ENCODE assay signal across 9 mouse cellular contexts in genomic region chr8:70493692-70494415, GRCm38 (mm10). TPM values are rescaled to one million over a fixed set of nuclear protein-coding genes. Genes with fewer than 3 reads are reported as not detected.
DNase-seq lines count a peak whose midpoint lies in the region; ATAC-seq and TF ChIP-seq lines count a peak whose summit lies in the region.
"Had no signal": no experiment of that assay in that cellular context is flagged by ENCODE, and none has a peak within 500 bp of the region (broad histone marks: within the 10 kb centered on the region; RNA-seq: fewer than 3 reads in every experiment).

No protein-coding gene starts in this region.

- peak overlapping the region; percentile 49 for H3K4me3 ChIP-seq in heart, embryonic 15.5 days
- peak overlapping the region; percentile 30 for H3K4me3 ChIP-seq in hindbrain, embryonic 14.5 days (replicated peaks; ENCODE audit: low read length)
- peak overlapping the region; percentile 38 for H3K4me3 ChIP-seq in midbrain, embryonic 16.5 days (ENCODE audit: low read depth, low read length)

- no peak overlapping the region for H3K27ac ChIP-seq in heart, embryonic 15.5 days
- no peak overlapping the region for H3K27ac ChIP-seq in hindbrain, embryonic 14.5 days
- no peak overlapping the region for H3K27ac ChIP-seq in midbrain, embryonic 16.5 days (ENCODE audit: low read length)

- H3K4me1 ChIP-seq in heart, embryonic 15.5 days (replicated peaks): peaks cover 42% of the 10 kb centered on the region
- peaks cover 23% of the 10 kb centered on the region for H3K4me1 ChIP-seq in hindbrain, embryonic 14.5 days (replicated peaks; ENCODE audit: control insufficient read depth, insufficient read depth, low read length)
- peaks cover 26% of the 10 kb centered on the region for H3K4me1 ChIP-seq in midbrain, embryonic 16.5 days (ENCODE audit: control insufficient read depth, insufficient read depth, low read length)

- H3K4me2 ChIP-seq in heart, embryonic 15.5 days: peak overlapping the region; percentile 80
- H3K4me2 ChIP-seq in hindbrain, embryonic 14.5 days (replicated peaks): peak overlapping the region; percentile 52
- peak overlapping the region; percentile 62 for H3K4me2 ChIP-seq in midbrain, embryonic 16.5 days (ENCODE audit: low read length)

- CTCF ChIA-PET in Patski (lab: Charles Lee): interaction anchor here (2.6 kb wide), 1 partner anchor 11 kb away, joined by 7 read pairs; no protein-coding TSS in a partner anchor

- POLR2A ChIA-PET in Patski (lab: Charles Lee): interaction anchor here (0.5 kb wide), 1 partner anchor 245 kb away, joined by 3 read pairs; no protein-coding TSS in a partner anchor

- H3K9me3 ChIP-seq in heart, embryonic 15.5 days (replicated peaks): no peaks in the 10 kb centered on the region
- H3K9me3 ChIP-seq in hindbrain, embryonic 14.5 days (ENCODE audit: control insufficient read depth, low read length): no peaks in the 10 kb centered on the region
- no peaks in the 10 kb centered on the region for H3K9me3 ChIP-seq in midbrain, embryonic 16.5 days (replicated peaks; ENCODE audit: control insufficient read depth, low read length, poor library complexity, severe bottlenecking)

- ATAC-seq in heart, embryonic 15.5 days (replicated peaks; ENCODE audit: insufficient number of reproducible peaks, insufficient read depth, low FRiP score, low read depth): no peak
- peak; percentile 19 for ATAC-seq in Patski
- ATAC-seq in hindbrain, embryonic 14.5 days (ENCODE audit: low FRiP score): no peak
- no peak for ATAC-seq in midbrain, embryonic 16.5 days

- WGBS in heart, embryonic 15.5 days: 3% methylated on average over 47 of the region's 47 CpGs
- 2% methylated on average over 44 of the region's 47 CpGs for WGBS in hindbrain, embryonic 14.5 days
- WGBS in midbrain, embryonic 16.5 days: 2% methylated on average over 45 of the region's 47 CpGs

- no peaks in the 10 kb centered on the region for H3K36me3 ChIP-seq in heart, embryonic 15.5 days
- no peaks in the 10 kb centered on the region for H3K36me3 ChIP-seq in hindbrain, embryonic 14.5 days (replicated peaks; ENCODE audit: control insufficient read depth, insufficient read depth)
- no peaks in the 10 kb centered on the region for H3K36me3 ChIP-seq in midbrain, embryonic 16.5 days (ENCODE audit: control insufficient read depth, insufficient read depth, low read length)

- no peak overlapping the region for H3K9ac ChIP-seq in heart, embryonic 15.5 days
- H3K9ac ChIP-seq in hindbrain, embryonic 14.5 days: no peak overlapping the region
- no peak overlapping the region; the same call in 1 of the 2 replicates for H3K9ac ChIP-seq in midbrain, embryonic 16.5 days (ENCODE audit: low read depth, low read length)

- no peak for DNase-seq in heart, adult 11 months
- DNase-seq in Patski (ENCODE audit: low read depth, low spot score): no peak
- no peak for DNase-seq in hindbrain, embryonic 14.5 days (ENCODE audit: low spot score)
- DNase-seq in thymus, postnatal 10 days (ENCODE audit: low spot score in 2 of 2): no peak
- DNase-seq in cerebellum, adult 9-10 months: no peak
- DNase-seq in spleen, postnatal 14 days (ENCODE audit: low spot score in 2 of 2): no peak
- DNase-seq: kidney, adult 18-20 months had no signal

- TF ChIP-seq CTCF in Patski (IDR thresholded peaks at IDR 0.05): no peak

- peaks cover 100% of the 10 kb centered on the region for H3K27me3 ChIP-seq in heart, embryonic 15.5 days
- no peaks in the 10 kb centered on the region for H3K27me3 ChIP-seq in Patski
- H3K27me3 ChIP-seq in hindbrain, embryonic 14.5 days (ENCODE audit: control insufficient read depth, insufficient read depth, low read length): peaks cover 98% of the 10 kb centered on the region
- peaks cover 87% of the 10 kb centered on the region for H3K27me3 ChIP-seq in midbrain, embryonic 16.5 days (ENCODE audit: control insufficient read depth, insufficient read depth, low read depth, low read length)

- in situ Hi-C loops in Patski (cut with MboI; ENCODE audit: low pct_unique_long_range_greater_than_20kb): no loop called here

RNA-seq across cellular contexts. Expression of gene Crlf1, which starts 0.9 kb away (rescaled TPM):
- 3.8 and 11.1 TPM in 2 replicates for polyA plus RNA-seq in heart, embryonic 15.5 days (2015; fragmentation: Nextera tagmentation; extraction: Ambion mirVana)
- polyA plus RNA-seq in Patski (2021): 29.4 TPM
- polyA plus RNA-seq in hindbrain, embryonic 14.5 days (2014; fragmentation: Nextera tagmentation; extraction: Ambion mirVana): 6.3 and 6.9 TPM in 2 replicates
- 3.6 and 6.3 TPM in 2 replicates for polyA plus RNA-seq in midbrain, embryonic 16.5 days (2015; fragmentation: Nextera tagmentation; extraction: Ambion mirVana)

RNA-seq across cellular contexts. Expression of gene Tmem59l, which starts 6.7 kb away (rescaled TPM):
- polyA plus RNA-seq in heart, embryonic 15.5 days (2015; fragmentation: Nextera tagmentation; extraction: Ambion mirVana): 0.24 and 0.96 TPM in 2 replicates
- polyA plus RNA-seq in Patski (2021): 0.09 TPM
- polyA plus RNA-seq in hindbrain, embryonic 14.5 days (2014; fragmentation: Nextera tagmentation; extraction: Ambion mirVana): 143 and 149 TPM in 2 replicates
- polyA plus RNA-seq in midbrain, embryonic 16.5 days (2015; fragmentation: Nextera tagmentation; extraction: Ambion mirVana): 121 and 151 TPM in 2 replicates

RNA-seq across cellular contexts. Expression of gene Rex1bd, which starts 12.7 kb away (rescaled TPM):
- 116 and 117 TPM in 2 replicates for polyA plus RNA-seq in heart, embryonic 15.5 days (2015; fragmentation: Nextera tagmentation; extraction: Ambion mirVana)
- polyA plus RNA-seq in Patski (2021): 93.9 TPM
- 161 and 166 TPM in 2 replicates for polyA plus RNA-seq in hindbrain, embryonic 14.5 days (2014; fragmentation: Nextera tagmentation; extraction: Ambion mirVana)
- polyA plus RNA-seq in midbrain, embryonic 16.5 days (2015; fragmentation: Nextera tagmentation; extraction: Ambion mirVana): 163 and 185 TPM in 2 replicates

RNA-seq across cellular contexts. Expression of gene Uba52, which starts 16.7 kb away (rescaled TPM):
- 684 and 768 TPM in 2 replicates for polyA plus RNA-seq in heart, embryonic 15.5 days (2015; fragmentation: Nextera tagmentation; extraction: Ambion mirVana)
- 662 TPM for polyA plus RNA-seq in Patski (2021)
- 622 and 778 TPM in 2 replicates for polyA plus RNA-seq in hindbrain, embryonic 14.5 days (2014; fragmentation: Nextera tagmentation; extraction: Ambion mirVana)
- polyA plus RNA-seq in midbrain, embryonic 16.5 days (2015; fragmentation: Nextera tagmentation; extraction: Ambion mirVana): 584 and 621 TPM in 2 replicates

RNA-seq across cellular contexts. Expression of gene Klhl26, which starts 17.1 kb away (rescaled TPM):
- polyA plus RNA-seq in heart, embryonic 15.5 days (2015; fragmentation: Nextera tagmentation; extraction: Ambion mirVana): 8.7 and 12.7 TPM in 2 replicates
- polyA plus RNA-seq in Patski (2021): 27.5 TPM
- polyA plus RNA-seq in hindbrain, embryonic 14.5 days (2014; fragmentation: Nextera tagmentation; extraction: Ambion mirVana): 28.5 and 30.0 TPM in 2 replicates
- polyA plus RNA-seq in midbrain, embryonic 16.5 days (2015; fragmentation: Nextera tagmentation; extraction: Ambion mirVana): 31.0 and 32.4 TPM in 2 replicates

Comparison
In these comparisons a context has a peak if more than half of its experiments do, and no peak if none do; other contexts are left out.
1. RNA of gene Tmem59l, which starts 6.7 kb away (polyA plus RNA-seq): 121 to 151 TPM in midbrain, embryonic 16.5 days and 143 to 149 TPM in hindbrain, embryonic 14.5 days; 0.24 to 0.96 TPM in heart, embryonic 15.5 days and 0.09 TPM in Patski (single experiment); every median in the first group is over 10 times any median in the second.
2. Peak in every context shown above with its lines, with median percentiles within 50 percentile points of each other: H3K4me2 ChIP-seq and H3K4me3 ChIP-seq.